Mouse (Mus musculus) midbrain, embryonic 15.5 days (tissue): Measurements from ENCODE around the gene Adat2. TPM values are rescaled to one million over a fixed set of nuclear protein-coding genes. Genes with fewer than 3 reads are reported as not detected.

Experiments used
- ATAC-seq: fragments of 200-750 bp; cut with Nextera tagmentation; replicated peaks from 2 replicates; pipeline ENCODE4 v1.8.0; 2017; ENCODE audit warnings: moderate TSS enrichment
- H3K27ac ChIP-seq: fragments of 300-500 bp; sonication (generic); 2 replicates; pipeline ENCODE4 v1.5.1; 2015; ENCODE audit warnings: mild to moderate bottlenecking, inconsistent platforms
- H3K27me3 ChIP-seq: fragments of 300-500 bp; sonication (generic); replicated peaks from 2 replicates; pipeline ENCODE4 v1.6.1; 2015; ENCODE audit warnings: inconsistent platforms
- H3K36me3 ChIP-seq: fragments of 300-500 bp; sonication (generic); replicated peaks from 2 replicates; pipeline ENCODE4 v1.6.1; 2015; ENCODE audit warnings: inconsistent platforms
- H3K4me1 ChIP-seq: fragments of 300-500 bp; sonication (generic); 2 replicates; pipeline ENCODE4 v1.6.1; 2015; ENCODE audit warnings: inconsistent platforms
- H3K4me2 ChIP-seq: fragments of 300-500 bp; sonication (generic); 2 replicates; pipeline ENCODE4 v1.6.1; 2015; ENCODE audit warnings: inconsistent platforms, mild to moderate bottlenecking, moderate library complexity
- H3K4me3 ChIP-seq: fragments of 300-500 bp; sonication (generic); 2 replicates; pipeline ENCODE4 v1.5.1; 2015; ENCODE audit warnings: mild to moderate bottlenecking, inconsistent platforms
- H3K9ac ChIP-seq: fragments of 300-500 bp; sonication (generic); 2 replicates; pipeline ENCODE4 v1.6.1; 2015; ENCODE audit warnings: mild to moderate bottlenecking, inconsistent platforms
- H3K9me3 ChIP-seq: fragments of 300-500 bp; sonication (generic); 2 replicates; pipeline ENCODE4 v1.6.1; 2016; ENCODE audit warnings: inconsistent platforms
- WGBS: fragments of 180-500 bp; shearing (Covaris S2); methylation state at CpG from one replicate; pipeline ENCODE4 v1.1.7; 2015; ENCODE audit warnings: mixed read lengths; 5-methylcytosine and 5-hydroxymethylcytosine counted together
- polyA plus RNA-seq: library from polyadenylated mRNA; unstranded; fragments of >200 nt; fragmentation: Nextera tagmentation; extraction: Ambion mirVana; gene quantifications from 2 replicates; pipeline ENCODE4 v1.2.1, GENCODE M21; 2015

Adat2 gene
- polyA plus RNA-seq, 1 experiment from 2014 or later, result 2.0 TPM

DNA sequence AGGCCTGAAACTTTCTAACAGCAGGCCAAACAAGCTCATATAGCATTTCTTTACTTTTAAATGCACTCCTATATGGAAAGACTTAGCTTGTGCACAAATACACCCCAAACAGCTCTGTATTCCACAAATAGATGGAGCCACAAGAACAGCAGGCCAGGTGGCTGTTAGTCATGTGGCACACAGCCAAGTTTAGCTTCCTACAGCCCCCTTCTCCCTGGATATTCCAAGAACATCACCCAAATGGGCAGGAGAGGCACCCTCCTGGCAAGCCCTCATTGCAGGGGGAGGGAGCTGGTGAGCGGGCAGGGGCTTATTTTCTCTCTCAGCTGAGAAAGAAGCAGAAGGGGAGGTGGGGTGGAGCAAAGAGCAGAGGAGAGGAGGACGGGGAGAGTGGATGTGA lies 48.2 kb downstream of the Adat2 start:
- no peak for ATAC-seq

More for the DNA sequence above, 48.2 kb downstream of the Adat2 start:
- Histone ChIP-seq H3K36me3 (no peaks in the 10 kb centered on the region), H3K4me3 (no peak overlapping the region), H3K9ac (no peak overlapping the region), H3K27ac (no peak overlapping the region), H3K9me3 (no peaks in the 10 kb centered on the region), H3K4me2 (no peak overlapping the region), H3K4me1 (no peaks in the 10 kb centered on the region), H3K27me3 (no peaks in the 10 kb centered on the region)
- 64% methylated on average over 2 of the region's 2 CpGs for WGBS

Other genes starting within 250 kb of the Adat2 start
- 7.5 and 8.2 TPM in 2 replicates for gene Phactr2, start 78.5 kb upstream of the Adat2 start, polyA plus RNA-seq
- 39.7 and 39.9 TPM in 2 replicates for gene Fuca2, start 53.4 kb upstream of the Adat2 start, polyA plus RNA-seq
- gene Pex3, start 248 bp downstream of the Adat2 start, polyA plus RNA-seq, result 27.8 TPM in 2 replicates